Mouse (Mus musculus) neural tube, embryonic 15.5 days (tissue): ENCODE data around the gene Esm1. TPM values are rescaled to one million over a fixed set of nuclear protein-coding genes. Genes with fewer than 3 reads are reported as not detected.

Experiments used
- ATAC-seq: fragments of 200-750 bp; cut with Nextera tagmentation; 2 replicates; pipeline ENCODE4 v1.8.0; 2017; ENCODE audit warnings: mild to moderate bottlenecking, moderate TSS enrichment, moderate library complexity; ENCODE audit not compliant: low FRiP score
- H3K27ac ChIP-seq: fragments of 300-500 bp; sonication (generic); replicated peaks from 2 replicates; pipeline ENCODE4 v1.5.1; 2015; ENCODE audit warnings: mild to moderate bottlenecking, inconsistent platforms
- H3K27me3 ChIP-seq: fragments of 300-500 bp; sonication (generic); replicated peaks from 2 replicates; pipeline ENCODE4 v1.6.1; 2015; ENCODE audit warnings: inconsistent platforms
- H3K36me3 ChIP-seq: fragments of 300-500 bp; sonication (generic); 2 replicates; pipeline ENCODE4 v1.6.1; 2015; ENCODE audit warnings: inconsistent platforms
- H3K4me1 ChIP-seq: fragments of 300-500 bp; sonication (generic); 2 replicates; pipeline ENCODE4 v1.6.1; 2015; ENCODE audit warnings: inconsistent platforms
- H3K4me2 ChIP-seq: fragments of 300-500 bp; sonication (generic); 2 replicates; pipeline ENCODE4 v1.6.1; 2015; ENCODE audit warnings: inconsistent platforms, mild to moderate bottlenecking, moderate library complexity
- H3K4me3 ChIP-seq: fragments of 300-500 bp; sonication (generic); replicated peaks from 2 replicates; pipeline ENCODE4 v1.5.1; 2015; ENCODE audit warnings: mild to moderate bottlenecking, inconsistent platforms
- H3K9ac ChIP-seq: fragments of 300-500 bp; sonication (generic); replicated peaks from 2 replicates; pipeline ENCODE4 v1.6.1; 2015; ENCODE audit warnings: mild to moderate bottlenecking, inconsistent platforms
- H3K9me3 ChIP-seq: fragments of 300-500 bp; sonication (generic); replicated peaks from 2 replicates; pipeline ENCODE4 v1.6.1; 2016; ENCODE audit warnings: inconsistent platforms
- WGBS: fragments of 180-500 bp; shearing (Covaris S2); methylation state at CpG from one replicate; pipeline ENCODE4 v1.1.7; 2015; ENCODE audit warnings: mixed read lengths; 5-methylcytosine and 5-hydroxymethylcytosine counted together
- polyA plus RNA-seq: library from polyadenylated mRNA; unstranded; fragments of >200 nt; fragmentation: Nextera tagmentation; extraction: Ambion mirVana; gene quantifications from 2 replicates; pipeline ENCODE4 v1.2.1, GENCODE M21; 2015

Esm1 gene
- polyA plus RNA-seq, result 1.3 and 3.5 TPM in 2 replicates

DNA sequence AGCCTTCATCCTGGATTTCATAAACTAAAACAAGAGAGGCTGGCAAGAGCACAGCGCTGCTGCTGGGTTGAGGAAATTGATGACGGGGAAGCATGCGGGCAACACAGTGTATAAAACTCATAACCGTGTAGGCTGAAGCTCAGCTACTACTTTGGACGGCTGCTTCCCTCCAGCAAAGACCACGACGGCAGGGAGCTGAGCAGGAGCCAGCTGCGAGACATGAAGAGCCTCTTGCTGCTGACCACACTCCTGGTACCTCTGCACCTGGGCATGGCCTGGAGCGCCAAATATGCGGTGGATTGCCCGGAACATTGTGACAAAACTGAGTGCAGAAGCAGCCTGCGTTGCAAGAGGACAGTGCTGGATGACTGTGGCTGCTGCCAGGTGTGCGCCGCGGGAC, at the start of gene Esm1:
TSS of gene Esm1 (plus strand) at position 36 of the 400 bp plus-strand sequence.
- 41% methylated on average over 15 of the region's 15 CpGs for WGBS
- peak within 1 kb of the TSS; percentile 31 for H3K4me2 ChIP-seq
- peaks cover 8% of the 10 kb centered on the region; the same call in 1 of the 2 replicates for H3K4me1 ChIP-seq
- H3K4me3 ChIP-seq, result peak within 1 kb of the TSS; percentile 0; the same call in 1 of the 2 replicates
- no peak within 1 kb of the TSS for H3K9ac ChIP-seq
- no peak within 1 kb of the TSS for H3K27ac ChIP-seq
- ATAC-seq, result 0 out of 2 replicates have a peak, but pooled peaks have one; percentile 45
- H3K9me3 ChIP-seq, result no peaks in the 10 kb centered on the region
- no peaks in the 10 kb centered on the region for H3K36me3 ChIP-seq
- H3K27me3 ChIP-seq, result peaks cover 6% of the 10 kb centered on the region; the same call in 1 of the 2 replicates

DNA sequence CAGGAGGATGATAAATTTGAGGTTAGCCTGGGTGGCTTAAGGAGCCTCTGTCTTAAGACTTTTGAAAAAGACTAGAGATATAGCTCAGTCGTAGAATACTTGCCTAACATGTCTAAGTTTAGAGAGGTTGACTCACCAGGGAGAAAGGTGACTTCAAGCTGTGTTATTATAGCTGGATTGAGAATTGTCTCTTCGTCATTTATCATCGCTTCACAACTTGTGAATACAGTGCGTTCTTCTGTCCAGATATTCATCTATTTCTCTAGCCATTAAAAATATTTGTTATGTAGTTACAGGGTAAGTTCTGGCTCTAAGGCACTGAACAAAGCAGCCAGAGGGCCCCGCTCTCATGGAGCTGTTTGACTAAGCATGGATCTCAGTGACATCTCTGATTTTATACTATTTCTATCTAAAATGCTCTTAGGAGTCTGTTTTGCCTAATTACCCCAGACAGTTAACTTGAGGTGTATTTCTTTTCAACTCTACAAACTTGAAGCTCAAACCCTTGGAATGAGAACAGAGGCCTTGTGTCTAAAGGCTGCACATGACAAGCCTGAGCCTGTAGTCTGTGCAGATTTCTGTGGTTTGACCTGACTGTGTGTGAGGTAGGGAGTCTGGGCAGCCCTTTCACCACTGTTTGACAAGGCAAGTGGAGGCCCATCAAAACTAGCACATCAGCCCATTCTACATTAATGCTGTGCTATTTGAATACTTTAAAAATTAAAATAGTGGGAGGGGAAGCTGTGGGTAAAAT, 45.0 kb upstream of the Esm1 start:
- H3K9ac ChIP-seq, result no peak overlapping the region
- no peaks in the 10 kb centered on the region for H3K27me3 ChIP-seq
- no peak overlapping the region for H3K4me3 ChIP-seq
- H3K4me2 ChIP-seq, result no peak overlapping the region
- no peaks in the 10 kb centered on the region for H3K4me1 ChIP-seq
- H3K36me3 ChIP-seq, result no peaks in the 10 kb centered on the region
- no peak overlapping the region for H3K27ac ChIP-seq
- WGBS, result 86% methylated on average over 5 of the region's 5 CpGs
- no peak for ATAC-seq
- H3K9me3 ChIP-seq, result no peaks in the 10 kb centered on the region

GRCm38 (mm10) chr13:113168018-113168534, 41.4 kb upstream of the Esm1 start:
- ATAC-seq, result no peak
- H3K27me3 ChIP-seq, result no peaks in the 10 kb centered on the region
- 73% methylated on average over 9 of the region's 9 CpGs for WGBS
- no peak overlapping the region for H3K9ac ChIP-seq
- H3K36me3 ChIP-seq, result no peaks in the 10 kb centered on the region
- H3K4me3 ChIP-seq, result no peak overlapping the region
- no peaks in the 10 kb centered on the region for H3K4me1 ChIP-seq
- no peak overlapping the region for H3K4me2 ChIP-seq
- H3K27ac ChIP-seq, result no peak overlapping the region
- no peaks in the 10 kb centered on the region for H3K9me3 ChIP-seq

DNA sequence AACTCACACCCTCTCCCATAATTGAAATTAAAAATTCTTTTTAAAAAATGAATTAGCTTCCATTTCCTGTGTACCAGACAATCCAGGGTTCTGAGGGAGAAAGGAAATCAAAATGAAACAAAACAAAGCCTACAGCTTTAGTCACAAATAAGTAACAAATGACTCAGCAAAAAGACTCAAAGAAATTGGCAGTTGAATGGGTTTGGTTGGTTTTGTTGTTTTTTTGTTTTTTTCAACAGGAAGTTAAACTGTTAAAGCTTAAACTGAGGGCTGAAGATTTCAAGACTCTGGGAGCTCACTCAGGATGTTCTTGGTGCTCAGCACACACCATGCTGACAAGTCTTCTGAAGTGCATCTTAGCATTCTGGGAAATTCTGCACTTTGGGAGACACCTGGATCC, 39.2 kb upstream of the Esm1 start:
- no peak for ATAC-seq
- H3K36me3 ChIP-seq, result no peaks in the 10 kb centered on the region
- no peaks in the 10 kb centered on the region for H3K27me3 ChIP-seq
- no peaks in the 10 kb centered on the region for H3K4me1 ChIP-seq
- no peak overlapping the region for H3K4me2 ChIP-seq
- H3K9me3 ChIP-seq, result no peaks in the 10 kb centered on the region
- H3K9ac ChIP-seq, result no peak overlapping the region
- no peak overlapping the region for H3K4me3 ChIP-seq
- H3K27ac ChIP-seq, result no peak overlapping the region

- Histone ChIP-seq H3K27ac (no peak overlapping the region), H3K27me3 (no peaks in the 10 kb centered on the region), H3K4me3 (no peak overlapping the region), H3K4me2 (no peak overlapping the region), H3K36me3 (no peaks in the 10 kb centered on the region), H3K9me3 (no peaks in the 10 kb centered on the region), H3K9ac (no peak overlapping the region), H3K4me1 (no peaks in the 10 kb centered on the region)
- WGBS, result 92% methylated on average over 6 of the region's 6 CpGs
- no peak for ATAC-seq
Measured at GRCm38 (mm10) chr13:113174162-113174561, 35.3 kb upstream of the Esm1 start.

GRCm38 (mm10) chr13:113183310-113183709, 26.1 kb upstream of the Esm1 start:
- ATAC-seq, result no peak
- 94% methylated on average over 8 of the region's 8 CpGs for WGBS

GRCm38 (mm10) chr13:113183720-113184119, 25.7 kb upstream of the Esm1 start:
- WGBS, result 85% methylated on average over 4 of the region's 4 CpGs
- no peaks in the 10 kb centered on the region for H3K27me3 ChIP-seq
- no peak overlapping the region for H3K4me2 ChIP-seq
- no peaks in the 10 kb centered on the region for H3K36me3 ChIP-seq
- ATAC-seq, result no peak
- no peaks in the 10 kb centered on the region for H3K9me3 ChIP-seq
- no peak overlapping the region for H3K27ac ChIP-seq
- no peaks in the 10 kb centered on the region for H3K4me1 ChIP-seq
- no peak overlapping the region for H3K4me3 ChIP-seq
- no peak overlapping the region for H3K9ac ChIP-seq

More at GRCm38 (mm10) chr13:113183310-113183709, 26.1 kb upstream of the Esm1 start:
- no peak overlapping the region for H3K27ac ChIP-seq
- no peak overlapping the region for H3K4me3 ChIP-seq
- H3K4me1 ChIP-seq, result no peaks in the 10 kb centered on the region
- H3K27me3 ChIP-seq, result no peaks in the 10 kb centered on the region
- no peaks in the 10 kb centered on the region for H3K36me3 ChIP-seq
- H3K9ac ChIP-seq, result no peak overlapping the region
- H3K9me3 ChIP-seq, result no peaks in the 10 kb centered on the region
- H3K4me2 ChIP-seq, result no peak overlapping the region

DNA sequence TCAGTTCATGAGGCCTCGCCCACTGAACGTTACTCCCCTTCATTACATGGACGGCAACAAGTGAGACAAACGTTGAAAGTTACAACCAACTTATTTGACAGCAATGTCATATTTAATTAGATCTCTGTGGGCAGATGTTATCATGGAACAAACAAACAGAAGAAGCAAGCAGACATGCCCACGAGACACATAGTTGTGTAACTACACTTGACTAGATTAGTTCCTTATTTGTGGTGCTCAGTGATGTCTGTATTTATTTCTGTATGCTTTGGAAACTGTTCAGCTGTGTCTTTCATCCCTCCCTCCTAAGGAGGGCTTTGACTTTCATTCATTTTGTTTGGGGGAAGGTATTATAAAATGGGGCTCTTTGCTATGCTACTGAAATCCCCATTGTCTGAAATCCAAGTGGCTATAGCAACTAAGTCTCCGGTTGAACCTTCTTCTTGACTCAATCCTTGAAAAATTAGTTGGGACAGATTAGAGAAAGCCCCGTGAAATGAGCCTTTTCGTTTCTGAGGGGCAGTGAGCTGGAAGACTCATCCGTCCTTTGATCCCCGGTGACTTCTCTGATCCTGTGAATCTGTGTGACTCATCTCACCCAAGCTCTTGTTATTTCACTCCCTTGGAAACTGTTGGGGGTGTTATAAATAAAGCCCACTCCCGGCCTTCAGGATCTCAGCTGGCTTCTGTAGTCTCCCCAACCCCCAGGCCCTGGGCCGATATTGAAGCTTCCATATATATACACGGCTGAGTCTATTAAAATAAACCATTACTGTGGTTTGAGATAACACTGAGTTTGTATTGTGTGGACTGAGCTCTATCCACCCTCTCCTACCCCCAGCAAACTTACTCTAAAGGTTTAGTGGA, 12.4 kb upstream of the Esm1 start:
- Histone ChIP-seq H3K4me3 (no peak overlapping the region), H3K9ac (no peak overlapping the region), H3K9me3 (no peaks in the 10 kb centered on the region), H3K4me2 (no peak overlapping the region), H3K27me3 (no peaks in the 10 kb centered on the region), H3K27ac (no peak overlapping the region), H3K36me3 (no peaks in the 10 kb centered on the region), H3K4me1 (no peaks in the 10 kb centered on the region)
- no peak for ATAC-seq
- WGBS, result 60% methylated on average over 13 of the region's 13 CpGs

GRCm38 (mm10) chr13:113197872-113198502, 11.5 kb upstream of the Esm1 start:
- 77% methylated on average over 9 of the region's 9 CpGs for WGBS
- Histone ChIP-seq H3K36me3 (no peaks in the 10 kb centered on the region), H3K9ac (no peak overlapping the region), H3K27me3 (no peaks in the 10 kb centered on the region), H3K9me3 (no peaks in the 10 kb centered on the region), H3K4me3 (no peak overlapping the region), H3K4me2 (no peak overlapping the region), H3K27ac (no peak overlapping the region), H3K4me1 (no peaks in the 10 kb centered on the region)
- no peak for ATAC-seq

GRCm38 (mm10) chr13:113199331-113199730, 10.1 kb upstream of the Esm1 start:
- WGBS, result 82% methylated on average over 3 of the region's 3 CpGs
- ATAC-seq, result no peak

DNA sequence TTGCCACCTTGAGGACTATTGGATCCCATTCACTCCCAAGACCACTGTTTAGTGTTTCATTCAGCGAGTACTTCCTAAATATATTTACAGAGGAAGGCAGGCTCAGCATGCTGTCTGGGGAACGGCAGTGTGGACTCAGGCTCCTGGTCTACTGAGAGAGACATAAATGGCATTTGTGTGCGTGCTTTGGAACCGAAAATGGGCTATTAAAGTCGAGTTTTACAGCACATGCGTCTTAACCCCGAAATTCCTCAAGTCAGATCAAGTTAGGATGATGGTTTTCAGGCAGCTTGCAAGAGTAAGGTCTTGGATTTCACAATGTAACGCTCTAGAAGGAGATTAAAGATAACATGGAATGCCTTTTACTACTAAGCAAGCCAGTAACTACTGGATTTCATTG, 8.7 kb upstream of the Esm1 start:
- no peak overlapping the region for H3K4me3 ChIP-seq
- no peak overlapping the region for H3K27ac ChIP-seq
- no peak overlapping the region for H3K9ac ChIP-seq
- no peak overlapping the region for H3K4me2 ChIP-seq
- 59% methylated on average over 8 of the region's 8 CpGs for WGBS
- no peak for ATAC-seq
- no peaks in the 10 kb centered on the region for H3K27me3 ChIP-seq
- no peaks in the 10 kb centered on the region for H3K4me1 ChIP-seq
- no peaks in the 10 kb centered on the region for H3K36me3 ChIP-seq
- H3K9me3 ChIP-seq, result no peaks in the 10 kb centered on the region

More at GRCm38 (mm10) chr13:113199331-113199730, 10.1 kb upstream of the Esm1 start:
- H3K9me3 ChIP-seq, result no peaks in the 10 kb centered on the region
- H3K36me3 ChIP-seq, result no peaks in the 10 kb centered on the region
- no peak overlapping the region for H3K4me3 ChIP-seq
- no peak overlapping the region for H3K27ac ChIP-seq
- no peak overlapping the region for H3K4me2 ChIP-seq
- H3K27me3 ChIP-seq, result no peaks in the 10 kb centered on the region
- H3K9ac ChIP-seq, result no peak overlapping the region
- no peaks in the 10 kb centered on the region for H3K4me1 ChIP-seq
